Mouse (Mus musculus): ENCODE data around the gene Dpf3.

Dpf3 gene

GRCm38 (mm10) chr12:83277537-83278441 lies 209.7 kb downstream of the Dpf3 start:
- peak; percentile 14 for DNase-seq

DNA sequence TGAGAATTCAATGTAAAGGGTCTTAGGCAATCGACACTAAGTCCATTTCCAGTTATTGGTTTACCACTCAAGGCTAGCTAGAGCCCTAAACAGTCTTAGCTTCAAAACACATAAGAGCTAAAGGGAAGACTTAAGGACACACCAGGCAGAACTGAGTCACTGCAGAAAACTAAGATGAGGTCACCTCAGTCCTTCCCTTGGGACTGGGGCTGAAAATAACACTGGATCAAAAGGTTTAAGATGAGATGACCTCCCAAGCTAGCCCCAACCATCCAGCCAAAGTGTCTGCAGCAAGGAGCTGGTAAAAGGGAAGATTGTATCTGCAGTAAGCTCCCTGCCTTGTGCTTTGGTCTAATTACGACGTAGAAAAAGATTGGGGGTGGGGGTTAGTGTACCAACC lies 216.3 kb downstream of the Dpf3 start:
- no peak for DNase-seq

- peak; percentile 47 for DNase-seq
These were observed 219.0 kb downstream of the Dpf3 start for GRCm38 (mm10) chr12:83268504-83268922.

- no peak for DNase-seq
These were observed 227.0 kb downstream of the Dpf3 start for GRCm38 (mm10) chr12:83260540-83260939.

- no peak for DNase-seq
These were observed 233.1 kb downstream of the Dpf3 start for GRCm38 (mm10) chr12:83254399-83254798.

GRCm38 (mm10) chr12:83249066-83249465 lies 238.4 kb downstream of the Dpf3 start:
- no peak for DNase-seq

DNA sequence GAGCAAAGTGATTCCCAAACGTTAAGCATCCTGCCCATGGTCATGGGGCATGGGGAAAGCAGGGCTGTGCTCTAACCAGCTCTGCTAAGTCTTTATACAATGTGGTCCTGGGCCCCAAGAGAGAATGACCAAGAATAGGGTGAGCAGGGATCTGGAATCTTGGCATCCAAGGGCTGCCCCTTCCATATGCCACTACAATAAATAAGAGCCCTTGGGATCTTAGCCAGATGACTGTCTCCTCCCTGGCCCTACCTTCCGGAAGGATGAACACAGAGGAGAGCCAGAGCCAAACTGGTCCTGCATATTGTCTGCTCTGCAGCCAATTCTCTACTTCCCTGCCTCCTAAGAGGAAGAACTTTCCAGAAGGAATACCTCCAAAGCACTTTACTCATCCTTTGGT lies 238.9 kb downstream of the Dpf3 start:
- DNase-seq, result no peak

DNA sequence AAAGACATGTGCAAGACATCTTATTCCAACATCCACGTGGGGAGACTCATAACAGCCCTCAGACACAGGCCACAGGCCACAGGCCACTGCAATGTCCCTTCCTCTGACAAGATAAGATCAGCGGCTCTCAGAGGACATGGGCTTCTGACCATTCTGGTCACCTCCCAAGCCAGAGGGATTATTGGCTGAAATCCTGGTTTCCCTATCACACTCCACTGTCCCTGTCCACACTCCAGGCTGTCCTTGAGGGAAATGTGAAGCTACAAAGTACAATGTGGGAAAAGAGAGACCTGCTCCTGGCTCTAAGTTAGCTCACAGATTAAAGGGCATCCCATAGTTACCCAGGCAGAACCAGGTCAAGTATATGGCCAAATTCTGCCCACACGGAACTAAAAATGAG lies 239.8 kb downstream of the Dpf3 start:
- DNase-seq, result no peak

DNA sequence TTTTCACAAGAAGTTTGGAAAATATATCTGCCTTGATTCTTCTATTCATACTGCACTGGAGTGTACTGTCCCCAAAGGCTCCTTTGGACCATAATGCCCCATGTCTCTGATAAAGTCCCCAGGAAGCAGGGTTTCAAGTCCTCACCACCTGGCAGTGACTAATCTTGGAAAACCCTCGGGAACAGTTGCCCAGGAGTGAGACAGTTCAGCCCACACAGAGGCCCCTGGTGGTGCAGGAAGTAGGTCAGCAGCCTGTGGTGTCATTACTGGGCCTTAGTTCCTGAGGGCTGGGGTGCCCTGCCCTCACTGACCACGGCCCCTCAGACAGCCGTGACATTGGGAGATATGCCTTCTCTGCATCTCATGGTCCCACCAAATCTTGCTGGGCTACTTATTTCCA lies 246.5 kb downstream of the Dpf3 start:
- DNase-seq, result no peak

DNA sequence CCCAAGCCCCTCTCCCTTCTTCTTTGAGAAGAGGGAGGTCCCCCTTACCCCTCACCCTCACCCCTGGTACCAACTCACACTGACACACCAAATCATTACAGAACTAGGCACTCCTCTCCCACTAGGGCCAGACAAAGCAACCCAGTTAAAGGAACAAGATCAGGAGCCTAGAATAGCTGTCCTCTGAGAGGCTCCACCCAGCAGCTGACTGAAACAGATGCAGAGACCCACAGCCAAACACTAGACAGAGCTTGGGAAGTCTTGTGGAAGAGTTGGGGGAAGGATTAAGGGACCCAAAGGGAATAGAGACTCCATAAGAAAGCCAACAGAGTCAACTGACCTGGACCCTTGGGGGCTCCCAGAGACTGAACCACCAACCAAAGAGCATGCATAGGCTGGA lies 246.9 kb downstream of the Dpf3 start:
- no peak for DNase-seq

DNA sequence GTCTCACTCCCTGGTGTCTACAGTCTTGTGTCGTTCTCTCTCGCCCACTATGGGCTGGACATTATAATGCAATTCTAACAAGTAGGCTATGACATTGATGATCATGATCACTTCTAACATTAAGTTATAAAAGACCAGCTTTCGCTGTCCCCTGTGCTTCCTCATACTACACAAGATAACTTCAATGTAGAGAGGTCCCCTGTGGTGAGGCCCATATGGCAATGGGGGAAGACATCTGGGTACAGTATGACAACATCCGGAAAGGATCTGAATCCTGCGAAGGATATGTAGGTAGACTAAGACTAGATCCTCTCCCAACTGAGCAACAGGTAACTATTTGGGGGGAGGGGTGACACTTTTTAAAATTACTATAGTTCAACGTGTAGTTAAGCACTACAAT lies 251.7 kb downstream of the Dpf3 start:
- no peak for DNase-seq

DNA sequence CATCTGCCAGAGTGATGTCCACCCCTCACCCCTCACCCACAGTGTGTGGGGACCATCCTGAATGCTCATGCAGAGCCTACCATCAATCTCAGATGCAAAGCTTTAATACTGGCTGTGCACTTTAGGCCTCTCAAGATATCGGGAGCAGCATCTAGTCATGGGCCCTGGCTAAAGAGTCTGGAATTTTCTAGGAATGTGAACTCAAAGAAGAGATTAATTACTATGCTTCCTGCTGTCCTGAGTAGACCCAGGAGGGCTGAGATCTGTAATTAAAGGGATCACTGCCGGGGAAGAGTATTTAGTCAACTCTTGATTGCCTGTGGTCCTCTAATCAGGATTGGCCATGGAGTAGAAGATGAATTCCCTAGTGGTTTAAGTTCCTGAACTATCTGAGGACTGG lies 252.5 kb downstream of the Dpf3 start:
- DNase-seq, result no peak

- no peak for DNase-seq
These were observed 253.9 kb downstream of the Dpf3 start for GRCm38 (mm10) chr12:83233651-83234050.

DNA sequence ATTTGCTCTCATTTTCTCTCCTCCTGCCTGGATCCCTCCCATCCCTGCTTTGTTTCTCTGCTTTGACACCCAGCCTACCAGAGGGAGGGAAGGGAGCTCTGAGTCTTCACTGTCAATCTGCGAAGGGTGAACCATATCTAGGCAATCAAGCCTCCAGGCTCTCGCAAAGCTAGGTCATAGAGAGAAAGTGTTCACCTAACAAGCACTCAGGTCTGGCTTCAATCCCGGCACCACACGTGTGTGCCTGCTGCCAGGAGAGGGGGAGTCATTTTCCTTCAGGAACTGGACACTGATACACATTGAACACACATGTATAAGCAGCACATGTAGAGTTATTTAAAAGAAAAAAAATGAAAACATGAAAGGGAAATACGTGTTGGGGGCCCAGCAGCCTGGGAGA lies 254.6 kb downstream of the Dpf3 start:
- DNase-seq, result no peak

GRCm38 (mm10) chr12:83231258-83231657 lies 256.3 kb downstream of the Dpf3 start:
- no peak for DNase-seq

DNA sequence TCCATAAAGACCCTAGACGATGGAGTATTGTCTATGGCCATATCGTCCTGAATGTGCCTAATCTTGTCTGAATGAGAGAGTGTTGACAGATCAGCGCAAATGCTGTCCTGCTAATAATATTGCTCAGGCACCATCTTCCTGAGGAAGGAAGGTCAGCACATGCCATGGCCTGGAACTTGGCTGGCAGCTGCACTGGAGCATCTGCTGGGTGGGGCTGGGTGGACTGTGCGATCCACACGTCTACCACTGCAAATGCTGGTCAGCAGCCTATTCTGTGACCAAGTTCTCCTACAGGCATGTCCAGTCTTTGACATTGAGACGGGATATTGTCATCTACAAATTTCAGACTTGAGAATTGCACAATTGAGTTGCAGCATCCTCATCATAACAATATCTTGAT lies 257.8 kb downstream of the Dpf3 start:
- no peak for DNase-seq

- DNase-seq, result no peak
These were observed 260.5 kb downstream of the Dpf3 start for GRCm38 (mm10) chr12:83227014-83227413.

GRCm38 (mm10) chr12:83220964-83221363 lies 266.6 kb downstream of the Dpf3 start:
- DNase-seq, result no peak

GRCm38 (mm10) chr12:83213879-83214341 lies 273.6 kb downstream of the Dpf3 start:
- DNase-seq, result no peak

DNA sequence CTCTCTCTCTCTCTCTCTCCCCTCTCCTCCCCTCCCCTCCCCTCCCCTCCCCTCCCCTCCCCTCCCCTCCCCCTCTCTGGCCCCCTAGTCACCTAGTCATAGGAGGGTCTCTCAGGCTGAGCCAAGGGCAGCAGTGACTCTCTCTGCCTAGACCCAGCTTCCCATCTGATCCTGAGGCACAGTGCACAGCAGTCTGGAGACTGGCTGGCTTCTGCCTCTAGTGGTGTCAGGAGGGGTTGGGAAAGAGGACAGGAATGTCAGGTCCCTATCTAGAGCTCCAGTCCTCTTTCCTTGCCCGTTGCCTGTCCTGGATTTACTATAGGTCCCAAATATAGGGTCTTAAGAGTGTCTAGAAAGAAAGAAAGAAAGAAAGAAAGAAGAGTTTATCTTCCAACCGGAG lies 275.5 kb downstream of the Dpf3 start:
- no peak for DNase-seq

DNA sequence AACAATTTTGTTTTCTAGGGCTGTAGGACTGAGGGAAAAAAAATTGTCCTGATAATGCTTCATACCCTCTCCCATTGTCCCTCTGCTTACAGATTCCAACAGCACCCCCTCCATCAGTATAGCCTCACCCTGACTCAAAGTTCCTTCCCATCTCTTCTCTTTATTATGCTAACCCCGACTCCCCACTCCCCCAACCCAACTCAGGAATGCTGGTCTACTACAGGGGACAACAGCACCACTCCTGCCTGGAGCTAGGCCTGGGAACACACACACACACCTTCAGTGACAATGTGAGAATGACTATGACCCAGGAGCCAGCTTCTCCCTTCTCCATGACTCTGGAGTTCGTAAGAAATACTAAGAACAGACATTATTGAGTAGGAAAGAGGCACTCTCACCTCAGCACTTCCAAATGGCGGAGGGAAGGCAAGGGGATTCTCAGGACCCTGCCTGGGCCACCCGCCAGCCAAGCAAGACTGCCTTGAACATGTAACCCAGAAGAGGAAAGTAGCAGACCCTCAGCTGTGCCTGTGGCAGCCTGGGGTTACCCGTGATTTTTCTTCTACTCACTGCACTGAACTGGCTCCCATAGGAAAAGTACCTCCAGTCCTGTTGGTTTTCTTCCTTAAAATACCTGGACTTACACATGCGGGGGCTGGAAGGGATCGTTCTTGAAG lies 276.2 kb downstream of the Dpf3 start:
- DNase-seq, result no peak

DNA sequence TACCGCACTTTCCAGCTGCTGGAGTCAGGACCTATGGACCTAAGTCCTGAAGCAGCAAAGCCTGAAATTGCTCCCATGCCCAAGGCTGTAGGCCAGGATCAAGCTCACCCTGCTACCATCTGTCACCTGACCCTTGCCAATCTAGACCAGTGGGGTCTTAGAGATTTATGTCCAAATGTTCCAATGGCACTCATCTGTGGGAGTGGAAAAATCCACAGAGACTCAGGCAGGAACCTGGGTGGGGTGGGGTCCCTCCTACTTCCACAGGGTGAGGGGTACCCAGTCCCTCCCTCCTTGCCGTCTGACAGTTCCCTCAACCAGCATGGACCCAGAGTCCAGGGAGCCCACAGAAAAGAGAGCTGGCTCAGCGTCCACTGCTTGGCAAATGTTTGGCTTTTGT lies 276.8 kb downstream of the Dpf3 start:
- no peak for DNase-seq

- DNase-seq, result no peak
These were observed 277.2 kb downstream of the Dpf3 start for GRCm38 (mm10) chr12:83210294-83210693.

GRCm38 (mm10) chr12:83209461-83209860 lies 278.1 kb downstream of the Dpf3 start:
- no peak for DNase-seq

Data from right cerebral cortex, postnatal 25 days (tissue).